Mouse (Mus musculus): ENCODE data around the gene Gm14399. TPM values are rescaled to one million over a fixed set of nuclear protein-coding genes. Genes with fewer than 3 reads are reported as not detected.

The Gm14399 gene
- polyA plus RNA-seq, 1 experiment from 2014 or later = 2.2 TPM

Other genes starting within 250 kb of the Gm14399 start
- not detected in 2 replicates for gene Gm14444, start 131.8 kb downstream of the Gm14399 start, polyA plus RNA-seq (2015; fragmentation: Nextera tagmentation; extraction: Ambion mirVana)
- 0.77 and 1.2 TPM in 2 replicates for gene Gm14393, start 74.2 kb downstream of the Gm14399 start, polyA plus RNA-seq (2015; fragmentation: Nextera tagmentation; extraction: Ambion mirVana)
- 0.13 and 0.17 TPM in 2 replicates for gene Gm14443, start 33.9 kb upstream of the Gm14399 start, polyA plus RNA-seq (2015; fragmentation: Nextera tagmentation; extraction: Ambion mirVana)
- gene Gm14391, start 64.9 kb upstream of the Gm14399 start, polyA plus RNA-seq (2015; fragmentation: Nextera tagmentation; extraction: Ambion mirVana) = 1.3 and 1.7 TPM in 2 replicates
- gene Gm14440, start 133.1 kb upstream of the Gm14399 start, polyA plus RNA-seq (2015; fragmentation: Nextera tagmentation; extraction: Ambion mirVana) = 0.41 TPM in 1 of 2 replicates, not detected in the other
- gene Gm4631, start 196.2 kb upstream of the Gm14399 start, polyA plus RNA-seq (2015; fragmentation: Nextera tagmentation; extraction: Ambion mirVana) = 4.9 and 5.5 TPM in 2 replicates
- 2.0 and 2.1 TPM in 2 replicates for gene Zfp968, start 230.4 kb upstream of the Gm14399 start, polyA plus RNA-seq (2015; fragmentation: Nextera tagmentation; extraction: Ambion mirVana)

Data from intestine, postnatal 0 days (tissue).